Mouse (Mus musculus) limb, embryonic 14.5 days (tissue): ENCODE measurements around the gene Adrb1. TPM values are rescaled to one million over a fixed set of nuclear protein-coding genes. Genes with fewer than 3 reads are reported as not detected.

Source experiments
- ATAC-seq: fragments of 200-750 bp; cut with Nextera tagmentation; 2 replicates; pipeline ENCODE4 v1.8.0; 2017; ENCODE audit warnings: low read depth, moderate number of reproducible peaks, moderate TSS enrichment; ENCODE audit not compliant: low FRiP score
- DNase-seq: peaks from one replicate; pipeline ENCODE4 v3.0.0-alpha.2; 2015; ENCODE audit warnings: low spot score
- H3K27ac ChIP-seq: fragments of 300-500 bp; sonication (generic); replicated peaks from 2 replicates; pipeline ENCODE4 v1.5.1; 2014; ENCODE audit warnings: low read depth, mild to moderate bottlenecking, low read length, moderate library complexity, mixed read lengths
- H3K27me3 ChIP-seq: fragments of 300-500 bp; sonication (generic); 2 replicates; pipeline ENCODE4 v1.6.1; 2014; ENCODE audit warnings: low read length, mixed read lengths; ENCODE audit not compliant: control insufficient read depth, insufficient read depth
- H3K36me3 ChIP-seq: fragments of 300-500 bp; sonication (generic); 2 replicates; pipeline ENCODE4 v1.6.1; 2014; ENCODE audit warnings: mild to moderate bottlenecking, low read length, moderate library complexity, mixed read lengths; ENCODE audit not compliant: control insufficient read depth, insufficient read depth
- H3K4me1 ChIP-seq: fragments of 300-500 bp; sonication (generic); 2 replicates; pipeline ENCODE4 v1.6.1; 2014; ENCODE audit warnings: antibody characterized with exemption, low read length, mixed read lengths; ENCODE audit not compliant: control insufficient read depth, insufficient read depth
- H3K4me2 ChIP-seq: fragments of 300-500 bp; sonication (generic); replicated peaks from 2 replicates; pipeline ENCODE4 v1.6.1; 2014; ENCODE audit warnings: low read depth, mild to moderate bottlenecking, low read length, moderate library complexity; ENCODE audit not compliant: severe bottlenecking
- H3K4me3 ChIP-seq: fragments of 300-500 bp; sonication (generic); replicated peaks from 2 replicates; pipeline ENCODE4 v1.5.1; 2014; ENCODE audit warnings: low read length
- H3K9ac ChIP-seq: fragments of 300-500 bp; sonication (generic); 2 replicates; pipeline ENCODE4 v1.6.1; 2014; ENCODE audit warnings: mild to moderate bottlenecking, low read depth, low read length, moderate library complexity; ENCODE audit not compliant: severe bottlenecking
- H3K9me3 ChIP-seq: fragments of 300-500 bp; sonication (generic); 2 replicates; pipeline ENCODE4 v1.6.1; 2016; ENCODE audit warnings: low read length; ENCODE audit not compliant: control insufficient read depth
- POLR2A ChIP-seq: fragments of 200-500 bp; IDR thresholded peaks from 2 replicates; pipeline ENCODE4 v1.8.0; 2012; ENCODE audit warnings: inconsistent platforms, mild to moderate bottlenecking, moderate library complexity, borderline replicate concordance; ENCODE audit not compliant: insufficient read depth, insufficient read length; ENCODE audit errors: extremely low read depth
- WGBS: fragments of 180-500 bp; shearing (Covaris S2); extraction: QIAGEN DNeasy Blood & Tissue Kit; methylation state at CpG from one replicate; pipeline ENCODE4 v1.1.7; 2014; 5-methylcytosine and 5-hydroxymethylcytosine counted together
- polyA plus RNA-seq, 2 experiments: library from polyadenylated mRNA; depleted of rRNA in 1 of 2; stranded (reverse) in 1 of 2; unstranded in 1 of 2; fragments of >200 nt; fragmentation: Nextera tagmentation in 1 of 2; extraction: Ambion mirVana in 1 of 2; gene quantifications; 2 replicates each; pipeline versions ENCODE4 v1.2.1 to v1.2.3; 2012 to 2014

Gene Adrb1
- polyA plus RNA-seq, 2 experiments: 1.3 to 1.7 TPM

GRCm38 (mm10) chr19:56761096-56761495 is 39.1 kb downstream of the Adrb1 start:
- Histone ChIP-seq H3K4me2 (no peak overlapping the region), H3K27me3 (no peaks in the 10 kb centered on the region), H3K9me3 (no peaks in the 10 kb centered on the region), H3K4me3 (no peak overlapping the region), H3K36me3 (no peaks in the 10 kb centered on the region), H3K9ac (no peak overlapping the region), H3K4me1 (no peaks in the 10 kb centered on the region), H3K27ac (no peak overlapping the region)
- WGBS: 88% methylated on average over 5 of the region's 5 CpGs
- DNase-seq (no peak), ATAC-seq (no peak)
- TF ChIP-seq POLR2A: no peak

GRCm38 (mm10) chr19:56761727-56762126 is 39.7 kb downstream of the Adrb1 start:
- TF ChIP-seq POLR2A: no peak

GRCm38 (mm10) chr19:56762686-56763085 is 40.7 kb downstream of the Adrb1 start:
- ATAC-seq (no peak), DNase-seq (no peak)
- Histone ChIP-seq H3K36me3 (no peaks in the 10 kb centered on the region), H3K4me3 (no peak overlapping the region), H3K27me3 (no peaks in the 10 kb centered on the region), H3K4me1 (no peaks in the 10 kb centered on the region), H3K9me3 (no peaks in the 10 kb centered on the region), H3K27ac (no peak overlapping the region), H3K4me2 (no peak overlapping the region), H3K9ac (no peak overlapping the region)
- 96% methylated on average over 4 of the region's 4 CpGs for WGBS
- TF ChIP-seq POLR2A: no peak

More at GRCm38 (mm10) chr19:56761727-56762126, 39.7 kb downstream of the Adrb1 start:
- no peak overlapping the region for H3K9ac ChIP-seq
- no peaks in the 10 kb centered on the region for H3K9me3 ChIP-seq
- H3K4me3 ChIP-seq: no peak overlapping the region
- WGBS: 83% methylated on average over 2 of the region's 2 CpGs
- DNase-seq (no peak), ATAC-seq (no peak)
- H3K4me2 ChIP-seq: no peak overlapping the region
- no peaks in the 10 kb centered on the region for H3K27me3 ChIP-seq
- no peaks in the 10 kb centered on the region for H3K4me1 ChIP-seq
- H3K27ac ChIP-seq: no peak overlapping the region
- H3K36me3 ChIP-seq: no peaks in the 10 kb centered on the region

GRCm38 (mm10) chr19:56769024-56769423 is 47.0 kb downstream of the Adrb1 start:
- Histone ChIP-seq H3K36me3 (no peaks in the 10 kb centered on the region), H3K27ac (no peak overlapping the region), H3K9ac (no peak overlapping the region), H3K9me3 (no peaks in the 10 kb centered on the region), H3K4me2 (no peak overlapping the region), H3K4me1 (no peaks in the 10 kb centered on the region), H3K4me3 (no peak overlapping the region), H3K27me3 (no peaks in the 10 kb centered on the region)
- DNase-seq (no peak), ATAC-seq (no peak)
- 87% methylated on average over 9 of the region's 9 CpGs for WGBS
- no peak for TF ChIP-seq POLR2A

GRCm38 (mm10) chr19:56772158-56772557 is 50.2 kb downstream of the Adrb1 start:
- Histone ChIP-seq H3K4me2 (no peak overlapping the region), H3K36me3 (no peaks in the 10 kb centered on the region), H3K9me3 (no peaks in the 10 kb centered on the region), H3K9ac (no peak overlapping the region), H3K4me3 (no peak overlapping the region), H3K27me3 (peaks cover 17% of the 10 kb centered on the region; the same call in 1 of the 2 replicates), H3K4me1 (peaks cover 12% of the 10 kb centered on the region; the same call in 1 of the 2 replicates), H3K27ac (no peak overlapping the region)
- 84% methylated on average over 7 of the region's 7 CpGs for WGBS
- ATAC-seq: no peak
- DNase-seq: no peak
- TF ChIP-seq POLR2A: no peak
